Mouse (Mus musculus) fibroblast of lung, adult 2 months (primary cell): Measurements from ENCODE around the gene Tmem106c.

ENCODE experiments used
- DNase-seq: peaks from one replicate; pipeline ENCODE4 v3.0.0-alpha.2; 2011; ENCODE audit warnings: low read depth

Tmem106c gene

DNA sequence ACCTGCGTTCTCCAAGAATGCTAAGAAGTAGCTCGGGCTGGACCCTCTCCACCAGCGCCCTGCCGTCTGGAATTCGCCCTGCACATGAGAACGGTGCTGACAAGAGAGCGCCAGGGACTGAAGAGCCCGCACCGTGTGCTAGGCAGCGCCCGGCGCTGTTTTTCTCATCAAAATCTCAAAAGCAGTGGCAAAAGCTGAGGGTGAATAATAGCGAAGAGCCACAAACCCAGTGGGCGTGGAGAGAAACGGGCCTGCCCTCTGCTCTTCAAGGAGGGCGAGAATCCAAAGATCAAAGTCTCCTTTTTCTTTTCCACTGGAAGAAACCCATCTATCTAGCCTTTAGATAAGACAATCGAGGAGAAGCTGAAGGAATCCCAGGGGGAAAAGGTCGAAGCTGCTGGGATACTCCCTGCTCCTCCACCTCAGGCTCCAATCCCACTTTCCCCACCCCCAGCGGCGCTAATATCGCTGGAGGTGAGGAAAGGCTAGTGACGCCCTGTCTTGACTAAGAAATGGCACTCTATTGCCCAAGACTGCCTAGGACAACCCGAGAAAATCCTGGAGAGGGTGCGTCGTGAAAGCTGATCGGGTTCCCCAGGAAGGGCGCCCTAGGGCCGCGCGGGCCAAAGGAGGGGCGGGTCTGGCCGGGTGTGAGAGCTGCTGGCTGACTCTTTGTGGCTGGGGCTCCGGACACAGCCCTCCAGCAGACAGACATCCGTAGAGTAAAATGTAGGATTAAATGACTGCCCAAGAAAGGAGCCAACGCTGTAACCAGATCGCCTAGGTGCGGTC, 37.5 kb downstream of the Tmem106c start:
- peak; percentile 81 for DNase-seq

DNA sequence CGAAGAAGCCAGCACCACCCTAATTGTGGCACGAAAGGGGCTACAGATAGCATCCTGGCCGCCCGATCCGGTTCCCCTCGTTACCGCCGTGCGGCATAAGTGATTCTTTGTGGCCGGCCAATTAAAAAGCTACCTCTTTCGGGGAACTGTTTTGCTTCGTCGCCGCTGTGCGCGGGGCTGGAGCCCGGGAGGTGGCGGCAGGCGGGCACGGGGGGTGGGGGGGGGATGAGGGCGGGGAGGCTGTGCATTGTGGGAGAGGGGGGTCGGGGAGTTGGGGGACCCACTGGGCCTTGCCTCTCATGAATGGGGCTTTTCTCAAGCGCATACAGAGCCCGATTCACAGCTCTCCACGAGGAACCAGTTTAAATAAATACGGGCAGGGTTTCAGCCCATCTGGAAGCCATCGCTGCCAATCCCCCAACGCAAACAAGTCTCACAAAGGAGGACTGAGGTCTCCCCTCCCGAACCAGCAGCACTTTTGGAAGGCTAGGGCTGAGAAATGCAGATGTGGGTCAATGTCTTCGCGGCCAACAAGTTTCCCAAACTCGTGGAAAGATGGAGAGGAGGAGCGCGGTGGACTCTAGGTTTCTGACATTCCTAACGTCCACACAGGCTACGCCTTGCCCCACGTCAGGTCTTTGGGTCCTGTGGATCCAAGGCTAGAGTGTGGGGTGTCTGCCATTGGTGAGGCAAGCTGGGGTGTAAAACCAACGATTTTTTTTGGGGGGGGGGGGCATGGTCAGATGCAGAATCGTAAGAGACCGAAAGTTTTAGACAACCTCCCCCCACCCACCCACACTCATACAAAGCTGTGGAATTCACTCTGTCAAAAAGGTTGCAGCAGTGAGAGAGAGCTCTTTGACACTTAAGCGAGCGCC, 38.4 kb downstream of the Tmem106c start:
- peak; percentile 73 for DNase-seq

DNA sequence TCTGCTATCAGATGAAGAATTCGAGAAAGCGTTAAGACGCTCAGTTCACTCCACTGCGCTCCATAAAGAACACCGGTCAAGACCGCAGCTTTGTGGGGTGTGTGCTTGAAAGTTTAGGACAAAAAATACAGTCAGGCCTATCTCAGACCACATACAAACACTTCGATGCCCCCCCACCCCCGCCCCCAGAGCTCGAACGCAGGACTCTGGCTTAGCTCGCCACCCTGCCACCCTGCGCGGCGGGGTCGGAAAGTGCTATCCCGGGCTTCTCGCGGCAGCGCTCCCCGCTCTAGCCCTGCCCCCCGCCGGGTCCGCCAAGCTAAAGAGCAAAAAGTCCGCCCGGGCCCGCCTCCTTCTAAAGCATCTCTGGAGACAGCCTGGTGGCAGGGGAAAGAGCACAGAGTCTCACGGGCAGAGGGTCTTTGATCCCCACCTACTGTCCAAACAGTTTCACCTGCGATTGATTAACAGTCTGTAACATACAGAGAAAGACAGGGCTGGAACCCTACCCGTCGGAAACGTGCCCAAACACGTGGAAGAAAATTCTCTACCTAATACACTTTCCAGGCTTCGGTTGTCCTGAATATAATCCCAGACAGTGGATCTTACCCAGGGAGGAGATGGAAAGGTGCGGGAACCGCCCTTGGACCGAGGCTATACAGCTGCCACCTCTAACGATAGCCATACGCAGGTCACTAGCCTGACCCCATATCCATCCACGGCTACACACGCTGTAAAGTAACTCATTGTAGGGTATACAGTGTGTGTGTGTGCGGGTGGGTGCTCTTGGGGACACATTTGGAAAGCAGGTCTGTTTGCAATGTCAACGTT, 39.2 kb downstream of the Tmem106c start:
- DNase-seq: no peak

DNA sequence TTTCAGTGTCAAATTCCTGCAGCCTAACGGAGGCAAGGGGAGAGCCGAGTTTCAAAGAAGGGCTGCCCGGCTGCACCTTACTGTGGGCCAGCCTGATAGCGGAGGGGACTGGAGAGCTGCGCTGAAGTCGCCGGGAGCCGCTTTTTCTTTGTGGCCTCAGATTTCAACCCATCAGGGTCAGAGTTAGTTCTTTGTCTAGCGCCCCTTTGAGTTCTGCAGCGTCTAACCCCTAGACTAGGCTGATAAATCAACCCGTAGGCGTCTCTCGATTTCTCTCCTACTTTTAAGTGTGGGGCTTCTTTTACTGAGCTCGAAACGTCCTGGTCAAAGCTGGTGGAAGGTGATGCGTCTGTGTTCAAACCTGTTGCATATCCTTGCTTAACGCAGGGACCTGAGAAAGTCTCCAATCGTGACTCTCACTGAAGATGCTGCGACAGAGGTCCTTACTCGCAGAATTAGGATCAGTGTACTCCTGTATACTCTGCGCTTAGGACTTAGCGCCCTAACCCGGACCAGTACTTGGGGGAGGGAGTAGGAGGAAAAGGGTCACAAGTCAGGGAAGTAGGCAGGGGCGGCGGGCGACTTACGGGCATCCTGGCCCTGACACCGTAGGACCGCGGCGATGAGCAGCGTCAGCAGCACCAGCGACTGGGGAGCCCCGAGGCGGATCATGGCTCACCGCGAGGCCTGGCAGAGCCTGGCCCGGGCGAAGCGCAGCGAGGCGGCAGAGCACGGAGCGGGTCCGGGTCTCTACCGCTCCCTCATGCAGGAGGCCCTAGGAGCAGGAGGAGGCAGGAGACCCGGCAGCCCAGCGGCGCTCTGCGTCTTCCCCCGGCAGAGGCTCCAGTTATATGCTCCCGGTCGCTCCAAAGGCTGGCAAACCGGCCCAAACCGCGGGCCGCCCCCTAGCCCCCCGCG, 40.1 kb downstream of the Tmem106c start, which contains the start of gene Col2a1:
Col2a1 (minus strand) TSS at position 874 of the 918 bp plus-strand sequence.
- no peak for DNase-seq

DNA sequence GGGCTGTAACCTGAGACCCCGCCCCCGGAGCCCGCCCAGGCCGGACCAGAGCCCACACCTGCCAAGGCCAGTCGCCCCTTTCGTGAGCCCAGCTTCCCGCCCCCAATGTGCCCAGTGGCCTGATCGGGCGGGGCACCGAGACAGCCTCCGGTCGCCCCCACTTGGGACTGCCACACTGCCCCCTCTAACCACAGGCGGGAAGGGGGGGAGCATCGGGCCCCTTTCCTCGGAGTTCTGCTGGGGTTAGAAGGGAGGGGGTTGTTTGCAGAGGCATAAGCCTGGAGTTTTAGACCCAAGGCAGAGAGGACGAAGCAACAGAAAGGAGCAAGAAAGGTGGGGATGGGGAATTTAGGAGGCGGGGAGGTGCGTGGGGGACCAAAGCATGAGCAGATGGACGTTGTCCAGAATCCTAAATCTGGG, 40.8 kb downstream of the Tmem106c start:
- DNase-seq: no peak

DNA sequence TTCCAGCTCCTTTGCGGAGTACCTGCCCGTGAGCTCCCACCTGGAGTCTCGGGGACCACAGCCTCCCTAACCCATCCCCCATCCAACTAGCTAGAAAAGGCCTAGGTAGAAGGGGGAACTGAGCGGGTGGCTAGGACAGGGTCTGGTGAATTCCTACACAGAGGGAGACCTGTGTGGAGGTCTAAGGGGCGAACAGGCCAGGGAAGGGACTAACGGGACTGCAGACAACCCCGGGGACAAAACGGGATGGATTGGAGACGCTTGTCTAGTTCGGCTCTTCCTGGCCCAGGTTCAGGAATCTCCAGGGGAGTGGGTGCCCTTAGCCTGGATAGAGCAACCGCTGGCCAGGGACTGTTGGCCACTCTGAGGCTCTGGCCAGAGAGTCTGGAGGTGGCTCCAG, 41.2 kb downstream of the Tmem106c start:
- no peak for DNase-seq

DNA sequence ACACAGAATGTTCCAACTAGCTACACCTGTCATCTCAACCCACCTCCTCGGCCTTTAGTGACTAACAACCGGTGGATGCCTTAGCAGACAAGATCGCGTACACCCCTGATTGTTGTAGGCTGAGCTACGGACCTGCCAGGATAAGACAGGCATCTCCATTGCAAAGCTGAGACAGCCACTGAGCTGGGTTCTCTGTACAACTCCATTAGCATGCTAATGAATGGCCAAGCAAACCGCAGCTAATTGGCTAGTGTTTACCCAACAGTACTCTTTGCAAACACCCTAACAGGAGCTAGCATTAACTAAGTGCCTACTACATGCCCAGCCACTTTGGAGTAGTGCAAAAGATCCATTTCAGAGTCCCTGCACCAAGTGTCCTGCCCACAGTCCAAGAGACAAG, 48.8 kb downstream of the Tmem106c start:
- DNase-seq: no peak

DNA sequence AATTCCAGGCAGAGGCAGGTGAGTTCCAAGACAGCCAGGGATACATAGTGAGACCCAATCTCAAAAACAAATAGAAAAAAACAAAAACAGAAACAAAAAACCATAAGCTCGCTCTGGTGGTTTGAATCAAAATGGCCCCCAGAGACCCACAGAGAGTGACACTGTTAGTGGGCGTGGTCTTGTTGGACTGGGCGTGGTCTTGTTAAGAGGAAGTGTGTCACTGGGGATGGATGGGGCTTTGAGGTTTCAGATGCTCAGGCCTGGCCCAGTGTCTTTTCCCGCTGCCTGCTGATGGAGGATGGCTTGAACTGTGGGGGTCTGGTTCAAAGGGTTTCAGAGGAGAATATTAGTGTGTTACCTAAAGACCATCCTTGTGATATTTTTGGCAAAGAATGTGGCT, 53.9 kb downstream of the Tmem106c start:
- DNase-seq: no peak

DNA sequence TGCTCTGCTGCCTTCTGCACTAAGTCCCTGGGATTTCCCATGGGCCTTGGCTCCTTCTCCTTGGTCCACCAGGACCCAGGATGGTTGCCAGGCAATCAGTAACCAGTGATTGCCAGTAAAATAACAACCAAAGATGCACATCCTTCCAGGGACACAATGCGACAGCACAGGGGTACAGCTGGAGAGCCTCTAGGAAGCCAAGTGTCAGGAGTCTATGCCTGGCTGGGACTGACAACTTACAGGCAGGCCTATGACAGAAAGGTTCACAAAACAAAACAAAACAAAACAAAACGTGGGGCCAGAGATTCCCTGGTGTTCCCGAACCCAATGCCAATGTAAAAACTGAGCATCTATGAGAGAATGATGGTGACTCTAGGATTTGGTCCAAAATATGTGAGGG, 55.0 kb downstream of the Tmem106c start:
- DNase-seq: no peak
